Mouse (Mus musculus) heart, adult 2 months (tissue): ENCODE data around the gene Supt6. TPM values are rescaled to one million over a fixed set of nuclear protein-coding genes. Genes with fewer than 3 reads are reported as not detected.

Experiments
- DNase-seq, 2 experiments: peaks; one replicate each; pipeline ENCODE4 v3.0.0; 2021
- H3K27ac ChIP-seq: fragments of 200-600 bp; 2 replicates; pipeline ENCODE4 v1.8.1; 2022
- H3K27me3 ChIP-seq: fragments of 200-500 bp; 2 replicates; pipeline ENCODE4 v1.6.1; 2012; ENCODE audit warnings: mild to moderate bottlenecking, low read length, inconsistent platforms, mixed read lengths; ENCODE audit not compliant: control insufficient read depth, insufficient read depth
- H3K36me3 ChIP-seq: fragments of 200-500 bp; 2 replicates; pipeline ENCODE4 v1.6.1; 2012; ENCODE audit warnings: low read length, inconsistent platforms; ENCODE audit not compliant: control insufficient read depth, insufficient read depth
- H3K4me1 ChIP-seq: fragments of 200-500 bp; 2 replicates; pipeline ENCODE4 v1.6.1; 2011; ENCODE audit warnings: low read length; ENCODE audit not compliant: control insufficient read depth, insufficient read depth
- H3K4me3 ChIP-seq: fragments of 200-600 bp; 2 replicates; pipeline ENCODE4 v1.8.1; 2022
- H3K79me2 ChIP-seq: fragments of 200-500 bp; replicated peaks from 2 replicates; pipeline ENCODE4 v1.6.1; 2012; ENCODE audit warnings: mild to moderate bottlenecking, inconsistent platforms, low read length, moderate library complexity, mixed read lengths; ENCODE audit not compliant: control insufficient read depth, insufficient read depth
- H3K9ac ChIP-seq: fragments of 200-500 bp; 2 replicates; pipeline ENCODE4 v1.6.1; 2012; ENCODE audit warnings: low read depth, mild to moderate bottlenecking, control low read depth, inconsistent platforms, low read length, mixed read lengths
- CTCF ChIP-seq: fragments of 200-600 bp; IDR thresholded peaks from 2 replicates; pipeline ENCODE4 v1.8.1; 2022; ENCODE audit warnings: antibody characterized with exemption, mild to moderate bottlenecking, moderate library complexity
- EP300 ChIP-seq: fragments of 200-500 bp; IDR thresholded peaks from 2 replicates; pipeline ENCODE4 v1.6.1; 2011; ENCODE audit warnings: low read depth, low read length, control low read depth; ENCODE audit not compliant: insufficient read depth
- POLR2A ChIP-seq: fragments of 200-500 bp; IDR thresholded peaks from 2 replicates; pipeline ENCODE4 v1.6.1; 2011; ENCODE audit warnings: mild to moderate bottlenecking, low read depth, low read length, control low read depth; ENCODE audit not compliant: insufficient read depth
- WGBS: fragments of 180-500 bp; shearing (Covaris S2); methylation state at CpG from one replicate; pipeline ENCODE4 v1.1.7; 2018; 5-methylcytosine and 5-hydroxymethylcytosine counted together
- intact Hi-C: fragments of 180-260 bp; cut with DNase I; formaldehyde crosslinking; loops from one replicate; pipeline ENCODE4 v1.15.1; 2025
- polyA plus RNA-seq: library from polyadenylated mRNA; depleted of rRNA; stranded (reverse); fragments of >200 nt; gene quantifications from 2 replicates; pipeline ENCODE4 v1.2.3, GENCODE M21; 2012
- total RNA-seq, 2 experiments: library from RNA; stranded (reverse); gene quantifications; 2 replicates each; pipeline ENCODE4 v1.2.3; 2021

The Supt6 gene
- total and polyA plus RNA-seq, 3 experiments, result 13.1 to 32.1 (median 29.5) TPM

DNA sequence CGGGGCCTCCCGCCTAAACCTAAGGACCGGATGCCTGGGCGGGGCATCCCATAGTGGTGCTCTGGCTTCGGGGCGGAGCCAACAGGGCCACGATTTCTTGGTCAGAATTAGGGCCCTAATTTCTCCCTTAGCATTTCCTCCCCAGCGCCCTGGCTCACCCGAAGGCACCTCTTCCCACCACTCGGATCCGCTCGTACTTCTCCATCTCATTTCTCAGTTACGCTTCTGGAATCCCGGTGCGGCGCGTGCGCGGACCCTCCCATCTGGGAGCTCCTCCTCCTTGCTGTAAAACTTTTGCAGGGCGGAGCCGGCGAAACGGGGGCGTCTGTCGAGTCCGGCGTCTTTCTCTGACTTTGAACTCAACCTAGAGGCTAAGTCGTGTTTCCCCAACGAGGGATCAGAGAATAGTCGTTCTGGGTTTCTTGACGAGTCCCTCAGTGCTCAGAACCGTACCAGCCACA is 69.4 kb downstream of the Supt6 start, which contains the start of the genes Nek8 and Tlcd1:
TSS of gene Nek8 (minus strand) at position 274 of the 461 bp plus-strand sequence.
TSS of gene Tlcd1 (plus strand) at position 310 of the 461 bp plus-strand sequence.
- peaks cover 2% of the 10 kb centered on the region; the same call in 1 of the 2 replicates for H3K4me1 ChIP-seq
- H3K27me3 ChIP-seq, result no peaks in the 10 kb centered on the region
- H3K36me3 ChIP-seq, result 0 out of 2 replicates have a peak, but pooled peaks cover 3% of the 10 kb centered on the region
- peak within 1 kb of the TSS; percentile 96 for H3K4me3 ChIP-seq
- peak within 1 kb of the TSS; percentile 61 for H3K9ac ChIP-seq
- H3K79me2 ChIP-seq, result no peaks in the 10 kb centered on the region
- intact Hi-C loops, result loop anchor here (2.0 kb wide), 3 partner anchors 116 to 192 kb away; no protein-coding TSS in a partner anchor
- H3K27ac ChIP-seq, result peak within 1 kb of the TSS; percentile 96
- TF ChIP-seq EP300, result 0 out of 2 replicates have a peak, but pooled peaks have one; percentile 11
- TF ChIP-seq POLR2A, result peak; percentile 67
- no peak for TF ChIP-seq CTCF
- DNase-seq, result peak; percentile 94 to 95
- under 1% methylated on average over 32 of the region's 32 CpGs for WGBS

DNA sequence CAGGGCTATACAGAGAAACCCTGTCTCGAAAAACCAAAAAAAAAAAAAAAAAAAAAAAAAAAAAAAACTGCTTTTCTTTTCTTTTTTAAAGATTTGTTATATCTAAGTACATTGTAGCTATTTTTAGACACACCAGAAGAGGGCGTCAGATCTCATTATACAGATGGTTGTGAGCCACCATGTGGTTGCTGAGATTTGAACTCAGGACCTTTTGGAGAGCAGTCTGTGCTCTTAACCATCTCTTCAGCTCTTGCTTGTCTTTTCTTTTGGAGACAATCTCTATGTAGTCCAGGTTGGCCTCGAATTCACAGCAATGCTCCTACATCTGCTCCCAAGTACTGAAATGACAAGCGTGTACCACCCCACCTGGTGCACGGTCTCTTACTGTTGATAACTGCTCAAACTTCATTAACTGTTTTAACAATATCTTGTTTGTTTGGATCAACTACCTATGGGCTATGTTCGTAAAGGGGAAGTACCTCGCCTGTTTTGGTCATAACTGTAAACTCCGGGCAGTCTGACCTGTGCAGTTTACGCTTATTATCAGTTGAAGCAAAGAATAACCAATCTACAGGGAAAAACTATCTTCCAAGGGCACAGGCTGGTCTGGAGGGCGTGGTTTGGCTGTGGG is 69.9 kb downstream of the Supt6 start:
- intact Hi-C loops, result loop anchor here (2.0 kb wide), 3 partner anchors 115 to 191 kb away; no protein-coding TSS in a partner anchor
- Histone ChIP-seq H3K9ac (no peak overlapping the region), H3K4me1 (peaks cover 2% of the 10 kb centered on the region; the same call in 1 of the 2 replicates), H3K27ac (peak overlapping the region; percentile 96), H3K36me3 (0 out of 2 replicates have a peak, but pooled peaks cover 3% of the 10 kb centered on the region), H3K4me3 (peak overlapping the region; percentile 96), H3K79me2 (no peaks in the 10 kb centered on the region), H3K27me3 (no peaks in the 10 kb centered on the region)
- TF ChIP-seq EP300 (no peak), CTCF (peak; percentile 29)
- no peak for DNase-seq
- WGBS, result 6% methylated on average over 10 of the region's 10 CpGs

DNA sequence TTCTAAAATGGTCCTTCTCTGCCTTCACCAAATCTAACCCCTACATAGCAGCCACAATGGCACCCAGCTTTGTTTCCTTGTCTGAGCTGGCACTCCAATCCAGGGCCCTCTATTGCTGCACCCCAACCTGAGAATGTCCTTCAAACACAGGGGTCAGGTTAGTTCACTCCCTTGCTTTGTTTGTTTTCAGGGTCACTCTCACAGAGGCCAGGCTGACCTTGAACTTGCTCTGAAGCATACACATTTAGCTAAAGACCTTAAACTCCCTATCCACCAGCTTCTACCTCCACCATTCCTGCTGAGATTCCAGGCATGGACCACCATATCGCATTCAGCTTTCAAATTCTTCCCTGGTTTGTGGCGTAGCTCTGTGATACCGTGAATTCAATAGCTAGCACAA is 71.3 kb downstream of the Supt6 start:
- intact Hi-C loops, result no loop called here
- no peaks in the 10 kb centered on the region for H3K79me2 ChIP-seq
- no peaks in the 10 kb centered on the region for H3K36me3 ChIP-seq
- 97% methylated on average over 3 of the region's 3 CpGs for WGBS
- H3K27me3 ChIP-seq, result no peaks in the 10 kb centered on the region
- H3K27ac ChIP-seq, result no peak overlapping the region
- TF ChIP-seq CTCF, result no peak
- TF ChIP-seq EP300, result no peak
- TF ChIP-seq POLR2A, result no peak
- peaks cover 2% of the 10 kb centered on the region; the same call in 1 of the 2 replicates for H3K4me1 ChIP-seq
- DNase-seq, result no peak
- H3K4me3 ChIP-seq, result no peak overlapping the region
- H3K9ac ChIP-seq, result no peak overlapping the region

DNA sequence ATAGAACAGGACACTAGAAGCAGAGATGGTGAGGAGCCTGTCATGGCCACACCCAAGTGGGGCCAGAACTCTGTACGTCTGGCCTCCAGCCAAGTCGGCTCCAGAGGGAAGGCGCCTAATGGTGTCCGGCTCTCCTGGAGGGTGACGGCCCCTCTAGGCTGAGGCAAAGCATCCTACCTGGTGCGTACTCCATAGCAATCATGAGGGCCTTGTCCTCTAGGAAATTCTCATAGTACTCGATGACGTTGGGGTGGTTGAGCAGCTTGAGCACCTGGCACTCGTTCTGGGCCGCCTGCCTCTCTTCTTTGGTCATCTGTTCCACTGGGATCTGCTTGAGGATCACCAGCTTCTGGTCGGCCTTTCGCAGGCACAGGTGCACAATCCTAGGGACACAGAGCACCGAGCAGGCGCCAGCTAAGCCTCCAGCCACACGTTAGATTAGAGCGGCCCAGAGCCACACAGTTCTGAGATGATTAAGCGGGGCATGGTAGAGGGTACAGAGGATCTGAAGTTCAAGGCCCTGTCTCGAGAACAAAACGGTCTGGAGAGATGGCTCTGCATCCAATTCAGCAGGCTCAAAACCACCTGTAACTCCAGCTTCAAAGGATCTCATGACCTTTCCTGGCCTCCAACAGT is 72.9 kb downstream of the Supt6 start:
- no peak for DNase-seq
- TF ChIP-seq EP300, result no peak
- TF ChIP-seq CTCF, result no peak
- TF ChIP-seq POLR2A, result no peak
- 82% methylated on average over 19 of the region's 19 CpGs for WGBS
- Histone ChIP-seq H3K27me3 (no peaks in the 10 kb centered on the region), H3K4me3 (no peak overlapping the region), H3K27ac (no peak overlapping the region), H3K4me1 (peaks cover 2% of the 10 kb centered on the region; the same call in 1 of the 2 replicates), H3K36me3 (no peaks in the 10 kb centered on the region), H3K9ac (no peak overlapping the region), H3K79me2 (no peaks in the 10 kb centered on the region)
- intact Hi-C loops, result no loop called here

DNA sequence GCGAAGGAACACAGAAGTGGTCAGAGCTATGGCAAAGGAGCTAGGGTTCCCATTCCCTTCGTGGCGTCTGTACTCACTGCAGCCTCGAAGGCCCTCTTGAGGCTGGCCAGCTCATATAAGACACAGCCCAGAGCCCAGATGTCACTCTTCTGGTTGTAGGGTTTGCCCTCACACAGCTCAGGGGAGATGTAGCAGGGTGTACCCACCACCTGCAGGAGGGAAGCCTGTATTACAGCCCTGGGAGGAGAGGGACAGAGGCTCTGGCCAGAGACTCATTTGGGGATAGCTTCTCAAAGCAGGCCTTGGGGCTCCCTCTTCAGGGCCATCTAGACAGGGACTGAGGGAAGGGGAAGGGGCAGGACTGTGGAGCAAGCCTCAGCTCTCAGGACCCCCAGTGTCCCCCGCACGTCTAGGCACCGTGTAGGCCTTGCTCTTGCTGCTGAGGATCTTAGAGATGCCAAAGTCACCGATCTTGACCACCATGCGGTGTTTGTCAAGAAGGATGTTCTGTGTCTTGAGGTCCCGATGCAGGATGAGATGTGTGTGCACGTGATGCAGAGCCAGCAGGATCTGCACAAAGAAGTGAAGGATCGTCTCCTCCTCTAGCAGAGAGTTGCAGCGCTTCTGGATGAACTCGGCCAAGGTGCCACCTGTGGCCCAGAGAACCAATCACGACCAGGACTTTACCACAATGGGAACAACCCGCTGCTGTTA is 73.6 kb downstream of the Supt6 start:
- Histone ChIP-seq H3K27me3 (no peaks in the 10 kb centered on the region), H3K9ac (no peak overlapping the region), H3K4me1 (peaks cover 2% of the 10 kb centered on the region; the same call in 1 of the 2 replicates), H3K79me2 (no peaks in the 10 kb centered on the region), H3K27ac (no peak overlapping the region), H3K36me3 (no peaks in the 10 kb centered on the region), H3K4me3 (no peak overlapping the region)
- TF ChIP-seq POLR2A (no peak), EP300 (no peak), CTCF (0 out of 2 replicates have a peak, but pooled peaks have one; percentile 17)
- intact Hi-C loops, result no loop called here
- DNase-seq, result no peak
- 81% methylated on average over 16 of the region's 16 CpGs for WGBS
